Mouse (Mus musculus) E14TG2a.4 (cell line): ENCODE data around the gene Itk.

Experiments
- H3K27me3 ChIP-seq: 2 replicates; pipeline ENCODE4 v1.6.1; 2014; ENCODE audit warnings: low read length, control low read depth; ENCODE audit not compliant: insufficient read depth
- H3K36me3 ChIP-seq: 2 replicates; pipeline ENCODE4 v1.6.1; 2014; ENCODE audit warnings: low read length, control low read depth; ENCODE audit not compliant: insufficient read depth
- H3K4me1 ChIP-seq: replicated peaks from 2 replicates; pipeline ENCODE4 v1.6.1; 2014; ENCODE audit warnings: low read depth, low read length, control low read depth
- H3K4me3 ChIP-seq: replicated peaks from 2 replicates; pipeline ENCODE4 v1.5.1; 2014; ENCODE audit warnings: mild to moderate bottlenecking, low read length
- H3K9me3 ChIP-seq: 2 replicates; pipeline ENCODE4 v1.6.1; 2014; ENCODE audit warnings: low read length, control low read depth
- CTCF ChIP-seq: conservative IDR thresholded peaks from 2 replicates; pipeline ENCODE4 v1.5.1; 2014; ENCODE audit warnings: low read length
- NANOG ChIP-seq: IDR thresholded peaks from 2 replicates; pipeline ENCODE4 v1.6.1; 2014; ENCODE audit warnings: borderline replicate concordance, low read length, mixed read lengths
- POU5F1 ChIP-seq: IDR thresholded peaks from 2 replicates; pipeline ENCODE4 v1.6.1; 2014; ENCODE audit warnings: low read length, borderline replicate concordance

The Itk gene

DNA sequence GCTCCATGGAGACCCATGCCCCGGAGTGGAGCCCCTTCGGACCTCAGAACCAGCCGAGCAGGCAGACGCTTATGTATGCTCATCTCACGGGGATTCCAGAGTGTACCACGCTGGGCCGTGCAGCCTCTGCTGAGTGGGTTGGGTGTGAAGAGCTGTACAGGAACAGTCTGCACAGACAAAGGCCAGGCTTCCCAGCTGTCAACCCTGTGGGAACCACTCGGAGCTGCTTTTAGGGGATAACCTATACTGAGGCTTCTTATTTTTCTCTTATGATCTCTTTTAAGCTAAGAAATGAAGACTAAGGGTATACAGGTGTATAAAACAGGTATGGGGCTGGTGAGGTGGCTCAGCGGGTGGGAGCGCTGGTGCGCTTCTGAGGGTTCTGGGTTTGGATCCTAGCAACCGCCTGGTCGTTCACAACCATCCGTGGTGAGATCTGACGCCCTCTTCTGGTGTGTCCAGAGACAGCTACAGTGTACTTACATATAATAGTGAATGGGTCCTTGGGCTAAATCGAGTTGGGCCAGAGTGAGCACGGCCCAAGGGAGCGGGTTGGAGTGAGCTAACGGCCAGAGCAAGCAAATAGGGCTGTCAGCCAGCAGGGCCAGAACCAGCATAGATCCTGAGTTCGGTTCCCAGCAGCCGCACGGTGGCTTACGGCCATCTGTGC lies 87.6 kb downstream of the Itk start:
- Histone ChIP-seq H3K4me3 (no peak overlapping the region), H3K27me3 (no peaks in the 10 kb centered on the region), H3K4me1 (peaks cover 17% of the 10 kb centered on the region), H3K9me3 (no peaks in the 10 kb centered on the region), H3K36me3 (no peaks in the 10 kb centered on the region)
- TF ChIP-seq POU5F1 = no peak
- TF ChIP-seq NANOG = no peak
- no peak for TF ChIP-seq CTCF

DNA sequence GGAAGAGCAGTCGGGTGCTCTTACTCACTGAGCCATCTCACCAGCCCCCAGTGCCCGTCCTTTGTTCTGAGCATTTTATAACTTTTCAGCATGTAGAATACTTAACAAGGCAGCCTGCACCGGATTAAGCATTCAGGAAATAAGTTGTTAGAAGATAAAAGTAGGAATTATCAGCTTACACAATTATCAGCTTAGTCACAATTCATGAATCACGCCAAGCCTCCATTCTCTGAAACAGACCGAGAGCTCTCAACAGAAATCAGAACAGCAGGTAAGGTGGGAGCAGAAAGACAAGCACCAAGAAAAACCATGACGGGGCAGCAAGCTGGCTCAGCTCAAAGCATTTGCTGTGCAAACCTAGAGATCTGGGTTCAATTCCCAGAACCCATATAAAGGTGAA lies 89.4 kb downstream of the Itk start:
- no peaks in the 10 kb centered on the region for H3K36me3 ChIP-seq
- no peaks in the 10 kb centered on the region for H3K9me3 ChIP-seq
- H3K27me3 ChIP-seq = no peaks in the 10 kb centered on the region
- H3K4me1 ChIP-seq = peaks cover 15% of the 10 kb centered on the region
- H3K4me3 ChIP-seq = no peak overlapping the region
- TF ChIP-seq POU5F1 = no peak

- H3K9me3 ChIP-seq = no peaks in the 10 kb centered on the region
- H3K27me3 ChIP-seq = no peaks in the 10 kb centered on the region
- H3K36me3 ChIP-seq = no peaks in the 10 kb centered on the region
- no peak for TF ChIP-seq CTCF
- no peak for TF ChIP-seq NANOG
- no peak for TF ChIP-seq POU5F1
- H3K4me1 ChIP-seq = peaks cover 9% of the 10 kb centered on the region
- H3K4me3 ChIP-seq = no peak overlapping the region
Measured at GRCm38 (mm10) chr11:46298889-46299785, 90.2 kb downstream of the Itk start.

GRCm38 (mm10) chr11:46294390-46294789 lies 94.9 kb downstream of the Itk start:
- Histone ChIP-seq H3K36me3 (no peaks in the 10 kb centered on the region; the same call in 1 of the 2 replicates), H3K27me3 (no peaks in the 10 kb centered on the region; the same call in 1 of the 2 replicates), H3K9me3 (no peaks in the 10 kb centered on the region), H3K4me1 (peaks cover 2% of the 10 kb centered on the region), H3K4me3 (no peak overlapping the region)
- no peak for TF ChIP-seq CTCF
- no peak for TF ChIP-seq NANOG
- TF ChIP-seq POU5F1 = no peak

DNA sequence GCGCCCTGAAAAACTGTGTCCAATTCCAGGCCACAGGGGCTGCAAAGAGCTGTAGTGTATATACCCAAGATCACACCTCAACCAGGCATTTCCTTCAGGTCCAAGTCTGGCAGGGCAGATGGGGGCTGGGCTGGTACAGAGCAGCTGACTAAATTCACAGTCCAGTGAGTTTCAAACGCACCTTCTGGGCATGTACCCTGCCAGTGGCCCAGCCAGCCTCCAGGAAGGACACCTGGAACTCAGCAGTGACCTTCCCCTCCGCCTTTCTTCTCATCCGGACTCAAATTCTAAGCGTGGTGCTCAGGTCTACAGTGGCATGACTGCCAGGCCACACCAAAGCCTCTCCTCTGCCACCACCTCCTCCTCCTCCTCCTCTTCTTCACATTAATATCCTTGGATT lies 95.8 kb downstream of the Itk start:
- Histone ChIP-seq H3K9me3 (no peaks in the 10 kb centered on the region), H3K27me3 (no peaks in the 10 kb centered on the region; the same call in 1 of the 2 replicates), H3K4me1 (peaks cover 11% of the 10 kb centered on the region), H3K36me3 (peaks cover 5% of the 10 kb centered on the region; the same call in 1 of the 2 replicates), H3K4me3 (no peak overlapping the region)
- TF ChIP-seq CTCF (no peak), NANOG (no peak), POU5F1 (no peak)

- no peaks in the 10 kb centered on the region for H3K9me3 ChIP-seq
- no peaks in the 10 kb centered on the region; the same call in 1 of the 2 replicates for H3K27me3 ChIP-seq
- H3K36me3 ChIP-seq = peaks cover 5% of the 10 kb centered on the region; the same call in 1 of the 2 replicates
- TF ChIP-seq CTCF = no peak
- TF ChIP-seq NANOG = no peak
- TF ChIP-seq POU5F1 = no peak
- H3K4me3 ChIP-seq = no peak overlapping the region
- peaks cover 13% of the 10 kb centered on the region for H3K4me1 ChIP-seq
Measured at GRCm38 (mm10) chr11:46290988-46291405, 98.3 kb downstream of the Itk start.

- Histone ChIP-seq H3K4me1 (peaks cover 16% of the 10 kb centered on the region), H3K36me3 (peaks cover 5% of the 10 kb centered on the region; the same call in 1 of the 2 replicates), H3K9me3 (no peaks in the 10 kb centered on the region), H3K4me3 (no peak overlapping the region), H3K27me3 (no peaks in the 10 kb centered on the region; the same call in 1 of the 2 replicates)
- no peak for TF ChIP-seq CTCF
- TF ChIP-seq POU5F1 = no peak
- TF ChIP-seq NANOG = no peak
Measured at GRCm38 (mm10) chr11:46289561-46289960, 99.8 kb downstream of the Itk start.

GRCm38 (mm10) chr11:46289022-46289421 lies 100.3 kb downstream of the Itk start:
- Histone ChIP-seq H3K4me1 (peaks cover 19% of the 10 kb centered on the region), H3K36me3 (peaks cover 5% of the 10 kb centered on the region; the same call in 1 of the 2 replicates), H3K9me3 (no peaks in the 10 kb centered on the region), H3K27me3 (no peaks in the 10 kb centered on the region; the same call in 1 of the 2 replicates), H3K4me3 (no peak overlapping the region)
- TF ChIP-seq NANOG (peak; percentile 20; the same call in 1 of the 2 replicates), POU5F1 (peak; percentile 84; the same call in 1 of the 2 replicates), CTCF (no peak)
